Mouse (Mus musculus): ENCODE measurements around the gene Gm7173.

DNA sequence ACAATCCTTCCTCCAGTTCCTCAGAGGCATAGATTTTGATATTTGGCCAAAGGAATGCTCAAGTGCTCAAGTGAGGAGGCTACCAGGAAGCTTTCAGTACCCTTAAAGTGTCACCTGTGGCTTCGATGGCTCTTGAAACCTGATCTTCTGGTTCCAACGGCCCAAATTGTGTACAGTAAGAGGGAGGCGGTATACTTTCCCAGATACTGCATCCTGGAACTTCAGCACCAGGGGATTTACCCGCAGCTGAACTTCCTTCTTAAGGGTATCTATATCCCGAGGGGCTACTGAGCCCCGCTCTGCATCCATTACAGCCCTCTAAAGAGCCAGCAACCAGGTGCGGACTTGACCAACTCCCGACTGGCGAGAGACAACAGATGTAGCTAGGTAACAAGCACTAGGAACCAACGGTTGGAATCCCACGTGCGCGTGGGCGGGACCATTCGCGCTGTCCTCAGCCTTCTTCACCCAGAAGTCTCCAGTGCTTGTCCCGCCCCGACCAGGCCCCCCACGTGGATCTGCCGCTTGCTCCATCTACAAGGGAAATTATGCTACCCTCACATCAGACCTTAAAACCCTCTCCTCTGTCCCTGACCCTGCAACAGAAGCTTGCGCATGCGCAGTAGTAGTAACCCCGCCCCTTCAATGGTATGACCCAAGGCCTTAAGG is at the start of gene Gm7173:
- TF ChIP-seq CTCF (IDR thresholded peaks at IDR 0.05; ENCODE audit: insufficient read depth, low read length) (no peak), POLR2A (IDR thresholded peaks at IDR 0.05; ENCODE audit: borderline replicate concordance, extremely low read depth, low read depth, low read length) (no peak)

All from lung, adult 2 months (tissue).